Mouse (Mus musculus): ENCODE data around the gene Trib2.

GRCm38 (mm10) chr12:15815170-15815575 lies 1.5 kb downstream of the Trib2 start:
- no peak for TF ChIP-seq CTCF (IDR thresholded peaks at IDR 0.05; ENCODE audit: control insufficient read depth, insufficient read depth, low read length)
- TF ChIP-seq POLR2A (IDR thresholded peaks at IDR 0.05; ENCODE audit: borderline replicate concordance, control insufficient read depth, low read depth, low read length): no peak
